Mouse (Mus musculus) bone marrow macrophage, adult 2 months (primary cell): ENCODE measurements around the gene Med24. TPM values are rescaled to one million over a fixed set of nuclear protein-coding genes. Genes with fewer than 3 reads are reported as not detected.
"Not testable (repeated sequence)": the region's sequence is repeated elsewhere in the genome, so short reads cannot be mapped to it uniquely, and the experiment has no call there.

Experiments used
- H3K27ac ChIP-seq: 2 replicates; pipeline ENCODE4 v1.5.1; 2012; ENCODE audit warnings: low read depth, low read length; ENCODE audit not compliant: insufficient read depth
- H3K4me1 ChIP-seq: 2 replicates; pipeline ENCODE4 v1.6.1; 2012; ENCODE audit warnings: low read length; ENCODE audit not compliant: control insufficient read depth, insufficient read depth
- H3K4me3 ChIP-seq: 2 replicates; pipeline ENCODE4 v1.5.1; 2012; ENCODE audit warnings: mild to moderate bottlenecking, low read length, moderate library complexity; ENCODE audit not compliant: insufficient read depth
- CTCF ChIP-seq: IDR thresholded peaks from 2 replicates; pipeline ENCODE4 v1.5.1; 2012; ENCODE audit warnings: low read depth, mild to moderate bottlenecking, low read length, moderate library complexity
- POLR2A ChIP-seq: IDR thresholded peaks from 2 replicates; pipeline ENCODE4 v1.6.1; 2012; ENCODE audit warnings: mild to moderate bottlenecking, low read depth, low read length, borderline replicate concordance
- polyA plus RNA-seq: library from polyadenylated mRNA; stranded (reverse); fragments of >200 nt; gene quantifications from 2 replicates; pipeline ENCODE4 v1.2.4, GENCODE M21; 2012; ENCODE audit not compliant: missing spikeins, insufficient read depth, insufficient read length

The Med24 gene
- polyA plus RNA-seq, 1 experiment = 32.2 TPM

GRCm38 (mm10) chr11:98721458-98722226 lies 7.6 kb downstream of the Med24 start:
- TF ChIP-seq POLR2A = no peak
- TF ChIP-seq CTCF = no peak
- no peak overlapping the region for H3K27ac ChIP-seq

GRCm38 (mm10) chr11:98720756-98721155 lies 8.5 kb downstream of the Med24 start:
- Histone ChIP-seq H3K27ac (no peak overlapping the region), H3K4me1 (peaks cover 3% of the 10 kb centered on the region; the same call in 1 of the 2 replicates), H3K4me3 (no peak overlapping the region)
- TF ChIP-seq POLR2A (no peak), CTCF (no peak)

More at GRCm38 (mm10) chr11:98721458-98722226, 7.6 kb downstream of the Med24 start:
- no peak overlapping the region for H3K4me3 ChIP-seq
- peaks cover 3% of the 10 kb centered on the region; the same call in 1 of the 2 replicates for H3K4me1 ChIP-seq

GRCm38 (mm10) chr11:98717904-98718303 lies 11.3 kb downstream of the Med24 start:
- Histone ChIP-seq H3K27ac (no peak overlapping the region), H3K4me1 (no peaks in the 10 kb centered on the region), H3K4me3 (no peak overlapping the region)
- TF ChIP-seq CTCF (peak; percentile 50), POLR2A (no peak)

- Histone ChIP-seq H3K27ac (no peak overlapping the region), H3K4me3 (no peak overlapping the region), H3K4me1 (peaks cover 6% of the 10 kb centered on the region)
- TF ChIP-seq POLR2A = no peak
- no peak for TF ChIP-seq CTCF
Measured at GRCm38 (mm10) chr11:98715946-98716345, 13.3 kb downstream of the Med24 start.

- peaks cover 22% of the 10 kb centered on the region for H3K4me1 ChIP-seq
- H3K27ac ChIP-seq = no peak overlapping the region
- no peak overlapping the region for H3K4me3 ChIP-seq
- TF ChIP-seq POLR2A (no peak), CTCF (no peak)
Measured at GRCm38 (mm10) chr11:98713703-98714102, 15.5 kb downstream of the Med24 start.

- H3K4me1 ChIP-seq = peaks cover 34% of the 10 kb centered on the region
Measured at GRCm38 (mm10) chr11:98712009-98712408, 17.2 kb downstream of the Med24 start.

GRCm38 (mm10) chr11:98711046-98711434 lies 18.2 kb downstream of the Med24 start:
- H3K4me1 ChIP-seq = peaks cover 42% of the 10 kb centered on the region
- peak overlapping the region; percentile 75 for H3K27ac ChIP-seq
- no peak overlapping the region for H3K4me3 ChIP-seq
- no peak for TF ChIP-seq POLR2A
- no peak for TF ChIP-seq CTCF

More at GRCm38 (mm10) chr11:98712009-98712408, 17.2 kb downstream of the Med24 start:
- not testable (repeated sequence) for H3K4me3 ChIP-seq, H3K27ac ChIP-seq

GRCm38 (mm10) chr11:98710416-98711045 lies 18.7 kb downstream of the Med24 start:
- H3K4me1 ChIP-seq = peaks cover 46% of the 10 kb centered on the region
- peak overlapping the region; percentile 6; the same call in 1 of the 2 replicates for H3K4me3 ChIP-seq
- H3K27ac ChIP-seq = peak overlapping the region; percentile 75
- TF ChIP-seq POLR2A (no peak), CTCF (peak; percentile 82)

- peak overlapping the region; percentile 79 for H3K27ac ChIP-seq
- peak overlapping the region; percentile 35 for H3K4me3 ChIP-seq
- no peak for TF ChIP-seq POLR2A
- TF ChIP-seq CTCF = no peak
- peaks cover 46% of the 10 kb centered on the region for H3K4me1 ChIP-seq
Measured at GRCm38 (mm10) chr11:98709001-98709741, 20.1 kb downstream of the Med24 start.
